Mouse (Mus musculus) spleen, postnatal 36 days (tissue): ENCODE measurements around the gene Rbm38.

Source experiments
- DNase-seq, 2 experiments: peaks; one replicate each; pipeline ENCODE4 v3.0.0; 2022; ENCODE audit warnings: low spot score in 2 of 2, mixed read lengths in 1 of 2

Gene Rbm38

GRCm38 (mm10) chr2:173020430-173020829 lies at the start of gene Rbm38:
Gene Rbm38 (plus strand): TSS chr2:173020498.
- no peak for DNase-seq

GRCm38 (mm10) chr2:172971865-172972264 lies 48.4 kb upstream of the Rbm38 start:
- no peak for DNase-seq

DNA sequence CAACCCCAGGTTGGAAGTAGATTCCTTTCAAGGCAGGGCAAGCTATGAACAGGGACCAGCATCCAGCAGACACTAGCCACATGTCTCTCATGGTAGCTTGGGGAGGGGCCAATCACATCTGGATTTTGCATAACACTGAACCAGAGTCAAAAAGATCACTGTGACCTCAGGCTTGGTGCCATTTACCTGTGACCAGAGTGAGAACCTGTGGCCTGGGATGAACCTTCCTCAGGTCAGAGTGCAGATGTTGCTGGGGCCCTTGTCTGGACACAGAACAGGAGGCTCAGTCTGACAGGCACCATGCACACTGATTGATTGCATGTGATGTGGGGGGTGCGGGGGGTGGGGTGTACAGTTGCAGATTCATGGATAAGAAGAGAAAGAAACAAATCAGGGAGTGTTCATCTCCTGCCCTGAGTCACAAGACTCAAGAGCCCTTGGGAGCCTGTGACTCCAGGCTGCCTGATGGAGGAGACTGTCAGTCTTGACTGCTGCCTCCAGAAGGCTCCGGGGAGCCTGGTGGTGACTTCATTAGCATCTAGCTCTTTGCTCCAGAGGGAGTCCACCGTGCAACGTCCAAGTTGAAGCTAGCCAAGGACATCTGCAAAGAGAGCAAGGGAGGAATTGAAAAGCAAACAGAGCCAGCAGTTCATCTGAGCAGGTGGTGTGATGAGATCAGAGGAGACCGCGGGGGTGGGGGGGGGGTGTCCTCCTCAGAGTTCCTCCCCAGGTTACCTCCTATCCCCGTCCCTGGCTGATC lies 46.3 kb upstream of the Rbm38 start:
- DNase-seq = no peak

- DNase-seq = no peak
Measured at GRCm38 (mm10) chr2:172974701-172975100, 45.6 kb upstream of the Rbm38 start.

DNA sequence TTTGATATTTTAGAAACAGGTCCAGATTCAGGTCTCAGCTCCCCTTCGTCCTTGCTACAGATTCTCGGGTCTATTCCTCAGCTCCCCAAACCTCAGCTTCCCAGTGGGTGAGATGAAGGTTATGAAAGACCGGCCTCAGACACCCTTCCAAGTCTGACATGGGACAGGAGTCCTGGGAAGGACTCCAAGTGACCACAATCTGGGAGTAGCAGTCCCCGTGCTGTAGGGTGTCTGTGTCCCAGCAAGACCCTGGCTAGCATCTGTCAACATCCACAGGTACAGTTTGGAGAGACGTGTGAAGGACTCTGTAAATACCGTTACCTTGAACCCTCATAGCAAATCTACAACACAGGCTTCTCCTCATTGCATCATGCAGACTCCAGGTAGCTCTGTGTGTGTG lies 45.1 kb upstream of the Rbm38 start:
- no peak for DNase-seq

GRCm38 (mm10) chr2:172976661-172977238 lies 43.5 kb upstream of the Rbm38 start:
- DNase-seq = peak; percentile 30 to 48

GRCm38 (mm10) chr2:172977409-172978130 lies 42.7 kb upstream of the Rbm38 start, which contains the start of gene Spo11:
Gene Spo11 (plus strand): TSS chr2:172977700.
- DNase-seq = peak; percentile 36 to 44

DNA sequence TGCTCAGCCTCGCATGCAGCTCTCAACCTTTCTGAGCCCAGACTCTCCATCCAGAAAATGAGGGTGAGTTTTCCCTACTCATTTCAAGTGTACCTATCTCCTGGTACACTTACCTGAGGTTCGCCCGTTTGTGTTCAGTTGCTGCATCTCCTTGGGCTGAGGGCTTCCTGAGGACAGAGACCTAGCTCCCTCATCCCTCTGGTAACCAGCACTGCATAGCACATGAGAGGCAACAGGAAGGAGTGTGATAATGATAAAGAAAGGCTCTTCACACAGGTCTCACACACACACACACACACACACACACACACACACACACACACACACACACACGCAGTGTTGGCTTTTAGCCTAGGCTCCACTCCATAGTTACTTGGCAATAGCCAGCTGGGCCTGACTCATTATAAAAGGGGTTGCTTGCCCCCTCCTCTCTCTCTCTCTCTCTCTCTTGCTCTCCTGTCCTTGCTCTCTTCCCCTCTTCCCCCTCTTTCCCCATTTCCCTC lies 42.1 kb upstream of the Rbm38 start:
- no peak for DNase-seq

DNA sequence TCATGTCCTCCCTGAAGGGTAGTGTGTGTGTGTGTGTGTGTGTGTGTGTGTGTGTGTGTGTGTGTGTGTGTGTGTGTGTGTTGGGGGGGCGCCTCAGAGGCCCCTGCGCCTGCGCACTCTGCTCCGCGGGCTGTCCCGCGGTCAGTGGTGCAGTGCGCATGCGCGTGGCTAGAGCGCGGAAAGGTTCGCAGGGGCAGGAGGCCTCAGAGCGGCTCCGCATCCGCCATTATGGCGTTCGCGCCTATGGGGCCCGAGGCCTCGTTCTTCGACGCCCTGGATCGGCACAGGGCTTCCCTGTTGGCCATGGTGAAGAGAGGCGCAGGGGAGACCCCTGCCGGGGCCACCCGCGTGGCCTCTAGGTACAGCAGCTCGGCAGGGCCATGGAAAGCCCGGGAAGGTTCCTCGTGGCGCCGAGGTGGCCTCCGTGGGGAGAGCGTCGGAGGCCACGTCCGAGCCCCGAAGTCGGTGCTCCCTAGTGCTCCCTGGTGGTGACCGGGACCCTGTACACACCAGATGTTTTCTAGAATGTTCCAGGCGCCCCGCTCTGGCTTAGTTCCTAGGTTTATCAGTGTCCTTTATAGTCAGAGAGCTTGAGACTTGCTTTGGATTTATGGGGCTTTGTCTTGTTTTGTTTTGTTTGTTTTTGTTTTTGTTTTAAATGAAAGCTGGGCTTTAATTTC lies 40.5 kb upstream of the Rbm38 start:
- DNase-seq = no peak

DNA sequence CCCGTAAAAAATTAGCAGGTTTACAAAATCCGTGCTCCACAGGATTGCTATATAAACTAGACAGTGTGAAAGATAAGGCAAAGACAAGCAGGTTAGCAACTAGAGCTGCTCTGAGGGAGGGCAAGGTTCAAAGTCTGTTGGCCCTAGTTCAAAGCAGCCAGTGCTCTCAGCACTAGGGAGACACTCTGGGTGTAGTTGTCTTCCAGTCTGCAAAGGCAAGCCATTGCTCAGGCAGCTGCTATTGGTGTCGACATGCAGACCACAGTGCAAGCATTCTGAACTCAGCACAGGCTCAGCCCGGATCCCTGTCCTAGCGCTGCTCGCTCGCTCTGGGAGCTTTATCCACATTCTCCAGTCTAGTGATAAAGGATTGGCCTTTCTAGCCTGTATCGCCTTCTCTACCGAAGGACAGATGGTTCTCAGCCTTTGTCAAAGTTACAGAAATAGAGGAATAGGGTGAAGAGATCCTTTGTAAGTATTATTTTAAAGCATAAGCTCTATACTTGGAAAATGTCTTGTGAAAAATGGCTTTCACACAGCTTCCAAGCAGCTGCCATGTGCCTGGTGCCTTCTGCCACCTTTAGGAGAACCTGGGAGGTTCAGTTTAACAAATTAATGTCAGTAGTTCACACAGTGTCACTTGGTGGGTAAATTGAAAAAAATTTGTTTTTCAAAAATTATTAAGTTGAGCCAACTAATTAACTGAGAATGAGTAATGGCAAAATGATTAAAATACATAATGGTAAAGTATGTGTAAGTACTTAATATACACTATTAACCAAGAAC lies 37.3 kb upstream of the Rbm38 start:
- DNase-seq = no peak

GRCm38 (mm10) chr2:172990161-172990560 lies 30.1 kb upstream of the Rbm38 start:
- no peak for DNase-seq

DNA sequence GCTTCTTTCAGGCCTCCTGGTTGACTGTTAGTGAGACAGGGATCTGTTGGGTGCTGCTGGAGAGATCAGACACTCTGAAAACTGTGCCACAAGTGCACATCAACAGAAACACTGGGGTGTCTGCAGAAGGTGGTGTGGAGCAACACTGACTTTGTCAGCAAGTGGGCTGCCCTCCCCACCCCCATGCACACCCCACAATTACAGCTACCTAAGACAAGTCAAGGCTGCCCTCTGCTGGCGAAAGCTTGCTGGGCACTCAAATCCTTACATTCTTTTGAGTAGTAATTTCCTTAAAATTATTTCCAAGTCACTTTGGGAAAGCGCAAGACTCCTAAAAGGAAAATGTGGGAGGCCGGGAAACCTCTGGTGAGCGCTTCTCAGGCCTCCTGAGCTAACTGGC lies 24.1 kb upstream of the Rbm38 start:
- DNase-seq = peak; percentile 50 to 58

DNA sequence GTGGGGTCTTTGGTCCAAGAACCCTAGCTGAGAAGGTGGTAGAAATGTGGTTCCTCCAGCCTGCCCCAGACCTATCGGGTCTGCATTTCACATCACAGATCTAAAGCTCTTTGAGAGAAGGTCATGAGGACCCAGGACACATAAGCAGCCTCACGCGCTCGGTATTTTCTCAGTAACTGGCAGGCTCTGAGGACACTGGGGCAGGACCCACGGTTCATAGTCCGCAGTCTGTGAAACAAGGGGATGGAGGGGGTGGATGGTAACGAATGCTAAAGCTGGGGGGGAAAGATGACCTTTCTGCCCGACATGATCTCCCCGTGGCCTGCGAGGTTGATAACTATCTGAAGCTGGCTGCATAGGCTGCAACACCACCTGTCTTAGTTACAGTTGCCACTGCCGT lies 22.6 kb upstream of the Rbm38 start:
- DNase-seq = no peak

DNA sequence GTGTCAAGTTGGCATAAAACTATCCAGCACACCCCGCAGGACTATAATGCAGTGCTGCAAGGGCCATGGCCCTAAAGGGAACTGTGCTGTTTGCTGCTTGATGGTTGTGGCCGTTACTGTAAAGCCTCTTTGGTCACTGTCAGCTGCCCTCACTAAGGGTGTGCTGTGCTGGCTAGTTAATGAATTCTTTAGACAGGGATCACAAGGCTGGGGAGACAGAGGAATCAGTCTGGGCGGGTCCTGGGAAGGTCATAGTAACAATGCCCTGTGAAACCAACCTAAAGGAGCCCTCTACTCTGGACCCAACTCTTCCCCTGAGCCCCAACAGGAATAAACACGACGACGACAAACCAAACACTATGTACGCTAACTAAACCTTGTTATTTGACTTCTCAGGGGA lies 21.8 kb upstream of the Rbm38 start:
- DNase-seq = no peak

DNA sequence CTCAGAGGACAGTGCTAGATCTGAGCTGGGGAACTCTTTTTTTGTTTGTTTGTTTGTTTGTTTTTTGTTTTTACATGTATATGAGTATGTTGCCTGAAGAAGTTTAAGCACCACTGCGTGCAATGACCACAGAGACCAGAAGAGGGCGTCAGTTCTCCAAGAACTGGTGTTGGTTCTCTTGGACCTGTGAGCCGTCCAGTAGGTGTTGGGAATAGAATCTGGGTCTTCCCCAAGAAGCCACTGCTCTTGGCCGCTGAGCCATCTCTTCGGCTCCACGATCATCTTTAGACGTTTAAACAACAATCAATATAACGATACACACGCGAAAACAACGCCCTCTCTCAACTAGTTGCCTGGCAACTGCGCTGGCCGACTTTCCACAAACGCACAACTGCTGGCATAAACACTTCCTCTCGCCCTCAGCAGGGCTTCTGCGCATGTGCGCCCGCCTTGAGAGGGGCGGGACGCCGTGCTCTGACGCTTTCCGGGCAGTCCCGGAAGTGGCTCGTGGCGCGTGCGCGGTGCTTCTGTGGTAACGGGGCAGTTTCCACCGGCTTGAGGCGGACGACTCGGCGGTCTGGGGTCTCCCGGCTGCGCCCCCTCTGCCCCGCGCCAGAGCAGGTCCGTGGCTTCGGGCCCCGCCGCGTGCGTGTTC lies 20.5 kb upstream of the Rbm38 start, which contains the start of gene Rae1:
Gene Rae1, plus strand, starts transcription at position 488 of the 655 bp plus-strand sequence.
- DNase-seq = peak; percentile 97 to 99

GRCm38 (mm10) chr2:173000285-173000652 lies 20.0 kb upstream of the Rbm38 start:
- peak; percentile 66 to 67 for DNase-seq

DNA sequence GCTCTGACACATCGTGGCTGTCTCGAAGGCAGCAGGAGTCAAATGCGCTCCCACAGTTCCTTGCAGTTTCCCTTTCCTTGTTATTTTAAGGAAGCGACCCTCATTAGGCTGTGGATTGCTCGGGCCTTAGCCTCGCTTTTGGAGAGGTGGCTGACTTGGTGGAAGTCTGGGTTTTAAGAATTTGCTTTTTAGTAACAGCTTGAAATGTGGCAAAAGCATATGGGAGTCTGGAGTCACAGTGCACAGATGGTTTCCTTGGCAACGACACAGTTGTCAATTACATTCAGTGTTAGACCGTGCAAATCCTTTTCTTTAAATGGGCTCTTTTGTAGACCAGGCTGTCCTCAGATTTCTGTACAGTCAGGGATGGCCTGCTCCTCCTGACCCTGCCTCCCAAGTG lies 19.4 kb upstream of the Rbm38 start:
- no peak for DNase-seq

GRCm38 (mm10) chr2:173003737-173004136 lies 16.6 kb upstream of the Rbm38 start:
- no peak for DNase-seq

GRCm38 (mm10) chr2:173010220-173010717 lies 10.0 kb upstream of the Rbm38 start:
- DNase-seq = no peak

DNA sequence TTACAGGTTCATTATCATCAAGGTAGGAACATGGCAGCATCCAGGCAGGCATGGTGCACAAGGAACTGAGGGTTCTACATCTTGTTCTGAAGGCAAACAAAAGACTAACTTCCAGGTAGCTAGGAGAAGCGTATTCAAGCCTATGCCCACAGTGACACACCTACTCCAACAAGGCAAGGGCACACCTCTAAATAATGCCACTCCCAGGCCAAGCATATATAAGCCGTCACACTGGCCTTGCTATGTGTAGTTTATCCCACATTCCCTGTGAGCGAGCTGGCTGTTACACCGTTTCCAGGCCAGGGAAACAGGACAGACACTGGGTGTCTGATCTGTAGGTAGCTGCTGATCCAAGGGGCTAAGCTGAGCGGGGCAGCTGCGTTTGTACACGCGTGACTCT lies 8.9 kb upstream of the Rbm38 start:
- no peak for DNase-seq
